Mouse (Mus musculus): ENCODE results near the gene Lsm11.

- no peak for TF ChIP-seq CTCF (conservative IDR thresholded peaks at IDR 0.05; ENCODE audit: insufficient read depth, insufficient read length, low read depth, low read length)
- no peak for TF ChIP-seq POLR2A (IDR thresholded peaks at IDR 0.05; ENCODE audit: low read depth, low read length)
Observed at GRCm38 (mm10) chr11:45883270-45883931, 61.3 kb downstream of the Lsm11 start.

Data from kidney, adult 2 months (tissue).